Mouse (Mus musculus) intestine, embryonic 16.5 days (tissue): ENCODE measurements at regions not wholly inside any gene's neighbourhood (a gene's known extent, or its start where the extent isn't known, plus 50 kb on each side); places are given as distances from the start of the nearest gene placed in this dataset.

Experiments
- ATAC-seq: fragments of 200-750 bp; cut with Nextera tagmentation; 2 replicates; pipeline ENCODE4 v1.8.0; 2017; ENCODE audit warnings: moderate TSS enrichment, moderate library complexity
- H3K27ac ChIP-seq: fragments of 300-500 bp; sonication (generic); 2 replicates; pipeline ENCODE4 v1.5.1; 2014; ENCODE audit warnings: mild to moderate bottlenecking, low read length
- H3K27me3 ChIP-seq: fragments of 300-500 bp; sonication (generic); replicated peaks from 2 replicates; pipeline ENCODE4 v1.6.1; 2014; ENCODE audit warnings: low read length, control low read depth, mixed read lengths; ENCODE audit not compliant: control insufficient read depth, insufficient read depth
- H3K36me3 ChIP-seq: fragments of 300-500 bp; sonication (generic); 2 replicates; pipeline ENCODE4 v1.6.1; 2014; ENCODE audit warnings: low read length, control low read depth; ENCODE audit not compliant: control insufficient read depth, insufficient read depth
- H3K4me1 ChIP-seq: fragments of 300-500 bp; sonication (generic); 2 replicates; pipeline ENCODE4 v1.6.1; 2014; ENCODE audit warnings: low read length, control low read depth, mixed read lengths; ENCODE audit not compliant: control insufficient read depth, insufficient read depth
- H3K4me2 ChIP-seq: fragments of 300-500 bp; sonication (generic); 2 replicates; pipeline ENCODE4 v1.6.1; 2014; ENCODE audit warnings: low read depth, low read length, control low read depth
- H3K4me3 ChIP-seq: fragments of 300-500 bp; sonication (generic); 2 replicates; pipeline ENCODE4 v1.5.1; 2014; ENCODE audit warnings: mild to moderate bottlenecking, low read length
- H3K9ac ChIP-seq: fragments of 300-500 bp; sonication (generic); 2 replicates; pipeline ENCODE4 v1.6.1; 2014; ENCODE audit warnings: low read depth, low read length
- H3K9me3 ChIP-seq: fragments of 300-500 bp; sonication (generic); 2 replicates; pipeline ENCODE4 v1.6.1; 2016; ENCODE audit warnings: low read length, control low read depth; ENCODE audit not compliant: control insufficient read depth
- WGBS: fragments of 180-500 bp; shearing (Covaris S2); extraction: QIAGEN DNeasy Blood & Tissue Kit; methylation state at CpG from one replicate; pipeline ENCODE4 v1.1.7; 2014; 5-methylcytosine and 5-hydroxymethylcytosine counted together

DNA sequence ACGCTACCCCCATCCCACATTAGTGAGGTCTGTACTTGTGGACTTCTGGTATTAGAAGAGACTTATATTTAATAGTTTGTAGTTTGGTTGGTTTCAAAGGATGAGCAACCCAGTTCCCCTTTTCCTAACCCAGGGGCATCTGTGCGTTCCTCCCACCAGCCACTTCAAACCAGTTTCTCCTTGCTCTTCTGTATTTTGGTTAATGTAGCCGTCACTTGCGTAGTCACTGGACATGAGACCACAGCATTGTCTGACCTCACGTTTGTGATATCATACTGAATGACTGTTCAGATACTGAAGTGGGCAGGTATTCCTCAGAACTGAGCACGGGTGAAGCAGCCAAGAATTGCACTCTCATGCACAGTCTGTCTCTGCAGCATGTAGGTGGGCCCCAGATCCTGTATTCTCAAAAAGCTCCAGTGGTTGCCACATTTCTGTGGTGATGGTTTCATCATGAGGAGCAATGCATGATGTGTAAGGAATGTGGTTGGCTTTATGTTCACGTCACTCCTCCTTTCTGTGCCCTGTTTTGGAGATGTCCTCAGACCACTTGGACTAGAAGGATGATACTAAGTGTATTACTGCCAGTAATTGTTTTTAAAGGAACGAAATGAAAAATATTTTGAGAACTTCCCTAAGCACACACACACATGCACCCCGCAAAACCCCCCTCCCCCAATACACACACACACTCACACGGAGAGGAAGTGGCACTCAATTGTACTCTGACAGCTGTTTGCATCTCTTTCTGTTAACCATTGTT is 335.2 kb upstream of the Satb1 start:
- Histone ChIP-seq H3K9ac (no peak overlapping the region), H3K4me2 (no peak overlapping the region), H3K27ac (no peak overlapping the region), H3K36me3 (no peaks in the 10 kb centered on the region), H3K27me3 (no peaks in the 10 kb centered on the region), H3K4me1 (no peaks in the 10 kb centered on the region), H3K9me3 (no peaks in the 10 kb centered on the region), H3K4me3 (no peak overlapping the region)
- no peak for ATAC-seq
- 79% methylated on average over 10 of the region's 10 CpGs for WGBS

DNA sequence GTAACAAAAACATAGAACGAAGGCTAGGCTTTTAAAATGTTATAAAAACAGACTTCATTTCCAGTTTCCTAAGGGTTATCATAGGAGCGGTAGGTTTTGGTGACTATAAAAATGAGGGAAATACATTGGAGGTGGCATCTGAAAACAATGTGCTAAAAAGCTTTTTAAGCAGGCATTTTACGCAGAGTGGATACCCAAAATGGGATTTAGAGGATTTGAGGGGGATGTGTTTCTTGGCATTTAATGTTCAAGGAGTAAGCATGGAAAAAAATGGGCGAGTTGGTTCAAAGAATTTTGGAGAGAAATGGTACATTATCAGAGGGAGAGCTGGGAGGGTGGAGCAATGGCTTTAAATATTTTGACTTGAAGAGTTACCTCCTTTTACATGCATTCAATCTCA is 334.6 kb upstream of the Satb1 start:
- Histone ChIP-seq H3K4me2 (no peak overlapping the region), H3K27me3 (no peaks in the 10 kb centered on the region), H3K4me3 (no peak overlapping the region), H3K27ac (no peak overlapping the region), H3K36me3 (no peaks in the 10 kb centered on the region), H3K9ac (no peak overlapping the region), H3K4me1 (no peaks in the 10 kb centered on the region), H3K9me3 (no peaks in the 10 kb centered on the region)
- ATAC-seq, result no peak
- 90% methylated on average over 4 of the region's 4 CpGs for WGBS

DNA sequence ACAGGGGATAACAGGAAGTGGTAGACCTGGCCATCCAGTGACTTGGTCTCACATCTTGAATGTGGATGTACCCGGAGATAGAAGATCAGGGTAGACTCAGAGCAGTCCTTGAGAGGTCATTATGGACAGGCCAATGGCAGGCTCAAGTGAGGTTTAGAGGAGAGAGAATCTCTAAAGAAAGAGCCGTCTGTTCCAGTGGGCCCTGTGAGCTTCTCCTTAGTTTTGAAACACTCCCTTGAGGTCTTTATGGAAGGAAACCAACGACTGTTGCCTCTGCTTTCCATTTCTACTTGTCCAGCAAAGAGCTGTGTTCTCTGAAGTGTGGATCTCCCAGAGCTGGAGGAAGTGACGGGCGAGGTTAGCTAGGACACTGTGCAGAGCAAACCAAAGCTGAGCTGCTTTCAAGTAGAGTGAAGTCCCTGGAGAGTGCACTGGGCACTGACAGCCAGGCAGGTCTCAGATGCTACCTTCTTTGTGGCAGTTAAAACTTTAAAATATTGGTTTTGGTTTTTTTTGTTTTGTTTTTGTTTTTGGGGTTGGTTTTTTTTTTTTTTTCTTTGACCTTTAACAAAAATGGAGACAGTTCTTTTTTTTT is 332.9 kb upstream of the Satb1 start:
- Histone ChIP-seq H3K9me3 (no peaks in the 10 kb centered on the region), H3K4me3 (no peak overlapping the region), H3K27me3 (no peaks in the 10 kb centered on the region), H3K4me2 (no peak overlapping the region), H3K27ac (no peak overlapping the region), H3K4me1 (no peaks in the 10 kb centered on the region), H3K9ac (no peak overlapping the region), H3K36me3 (no peaks in the 10 kb centered on the region)
- no peak for ATAC-seq
- WGBS, result 79% methylated on average over 5 of the region's 5 CpGs

DNA sequence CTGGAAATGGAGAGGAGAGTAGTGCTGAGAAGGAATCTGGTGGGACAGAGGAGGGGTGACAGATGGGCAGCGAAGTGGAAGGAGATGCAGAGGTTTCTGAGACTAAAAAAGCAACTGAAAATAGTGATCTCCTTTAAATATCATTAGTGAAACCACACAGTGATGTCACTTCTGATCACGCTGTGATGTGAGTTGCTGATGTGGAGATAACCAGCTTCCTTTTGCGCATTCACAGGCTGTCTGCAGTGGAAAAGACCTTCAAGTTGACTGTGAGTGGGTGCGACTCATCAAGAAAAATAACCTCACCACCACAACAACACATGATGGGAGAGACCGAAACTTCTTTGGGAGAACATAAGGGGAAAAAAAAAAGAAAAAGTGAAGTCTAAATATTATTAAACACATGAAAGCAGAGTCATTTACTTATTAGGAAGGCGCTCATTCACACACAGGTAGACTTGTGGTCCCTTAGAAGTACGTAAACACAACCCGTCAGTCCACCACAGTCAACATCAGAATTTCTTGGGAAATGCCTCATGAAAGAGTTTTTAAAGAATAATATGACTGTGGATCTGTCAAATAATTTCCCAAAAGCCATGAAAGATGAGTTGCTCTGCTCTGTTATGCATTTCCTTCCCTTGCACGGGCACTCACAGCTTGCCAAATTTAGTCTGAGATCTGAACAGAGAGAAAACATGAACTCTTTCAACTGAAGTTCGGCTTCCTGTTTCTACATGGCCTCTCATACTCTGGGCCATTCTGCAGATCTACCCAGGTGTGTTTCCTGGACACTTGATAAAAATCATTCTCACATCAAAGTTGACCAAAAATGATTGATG is 329.7 kb upstream of the Satb1 start:
- Histone ChIP-seq H3K27me3 (no peaks in the 10 kb centered on the region), H3K9me3 (no peaks in the 10 kb centered on the region), H3K4me3 (no peak overlapping the region), H3K27ac (no peak overlapping the region), H3K4me2 (no peak overlapping the region), H3K4me1 (no peaks in the 10 kb centered on the region), H3K36me3 (no peaks in the 10 kb centered on the region), H3K9ac (no peak overlapping the region)
- ATAC-seq, result no peak
- 79% methylated on average over 10 of the region's 10 CpGs for WGBS

DNA sequence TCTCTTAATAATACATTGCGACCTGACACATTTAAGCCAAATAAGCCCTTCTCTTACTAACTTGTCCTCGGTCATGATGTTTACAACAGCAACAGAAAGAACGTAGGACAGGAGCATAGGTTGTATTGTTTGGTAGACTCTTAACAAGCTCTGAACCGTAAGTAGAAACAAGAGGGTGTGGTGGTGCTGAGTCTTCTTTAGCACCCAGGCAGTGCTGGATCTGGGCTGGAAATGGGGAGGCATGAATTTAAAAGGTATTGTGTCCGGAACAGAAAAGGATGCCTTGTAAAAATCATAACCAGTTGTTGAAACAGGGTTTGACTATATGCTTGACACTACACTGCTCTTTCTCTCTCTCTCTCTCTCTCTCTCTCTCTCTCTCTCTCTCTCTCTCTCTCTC is 317.4 kb upstream of the Satb1 start:
- Histone ChIP-seq H3K36me3 (no peaks in the 10 kb centered on the region), H3K27me3 (no peaks in the 10 kb centered on the region), H3K9me3 (no peaks in the 10 kb centered on the region), H3K4me3 (no peak overlapping the region), H3K4me2 (no peak overlapping the region), H3K4me1 (no peaks in the 10 kb centered on the region), H3K9ac (no peak overlapping the region), H3K27ac (no peak overlapping the region)
- WGBS, result 82% methylated on average over 5 of the region's 5 CpGs
- no peak for ATAC-seq

DNA sequence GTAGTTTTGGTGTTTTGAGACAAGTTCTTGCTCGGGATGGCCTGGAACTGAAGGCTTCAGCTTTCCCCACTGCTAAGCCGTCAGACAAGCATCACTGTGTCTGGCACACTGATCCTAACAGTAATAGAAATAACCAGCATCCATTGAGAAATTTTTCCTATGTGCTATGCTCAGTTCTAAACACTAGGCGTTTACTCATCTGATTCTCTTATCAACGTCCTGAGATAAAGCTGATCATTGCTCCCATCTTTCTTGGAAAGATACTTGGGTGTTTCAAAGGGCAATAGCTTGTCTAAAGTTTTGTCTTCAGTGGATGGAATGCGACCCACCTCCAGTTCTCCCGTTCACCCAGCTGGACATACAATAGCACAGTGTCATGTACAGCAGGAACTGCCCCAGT is 316.7 kb upstream of the Satb1 start:
- H3K4me2 ChIP-seq, result no peak overlapping the region
- 74% methylated on average over 6 of the region's 6 CpGs for WGBS
- no peaks in the 10 kb centered on the region for H3K27me3 ChIP-seq
- no peak for ATAC-seq
- H3K27ac ChIP-seq, result no peak overlapping the region
- no peak overlapping the region for H3K9ac ChIP-seq
- no peaks in the 10 kb centered on the region for H3K4me1 ChIP-seq
- no peak overlapping the region for H3K4me3 ChIP-seq
- H3K36me3 ChIP-seq, result no peaks in the 10 kb centered on the region
- H3K9me3 ChIP-seq, result no peaks in the 10 kb centered on the region

DNA sequence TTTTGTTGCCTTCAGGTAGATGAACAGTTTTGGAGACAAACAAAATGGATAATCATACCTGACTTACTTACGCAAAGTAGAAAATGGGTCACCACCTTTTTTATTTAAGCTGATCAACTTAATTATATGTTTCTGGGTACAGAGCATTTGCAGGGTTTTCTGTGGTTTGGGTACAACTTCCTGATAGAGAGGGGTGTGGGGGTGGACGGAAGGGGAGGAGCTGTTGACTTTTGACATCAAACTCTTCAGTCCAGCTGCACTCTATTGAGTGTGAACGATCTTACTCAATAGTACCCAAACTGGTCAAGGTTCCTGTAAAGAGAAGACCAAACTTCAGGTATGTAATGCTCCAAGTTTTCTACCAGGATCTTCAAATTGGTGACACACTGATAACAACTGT is 316.0 kb upstream of the Satb1 start:
- no peaks in the 10 kb centered on the region for H3K9me3 ChIP-seq
- no peak overlapping the region for H3K4me2 ChIP-seq
- H3K4me3 ChIP-seq, result no peak overlapping the region
- ATAC-seq, result no peak
- no peaks in the 10 kb centered on the region for H3K36me3 ChIP-seq
- H3K4me1 ChIP-seq, result no peaks in the 10 kb centered on the region
- WGBS, result 88% methylated on average over 3 of the region's 3 CpGs
- no peak overlapping the region for H3K9ac ChIP-seq
- no peaks in the 10 kb centered on the region for H3K27me3 ChIP-seq
- H3K27ac ChIP-seq, result no peak overlapping the region

DNA sequence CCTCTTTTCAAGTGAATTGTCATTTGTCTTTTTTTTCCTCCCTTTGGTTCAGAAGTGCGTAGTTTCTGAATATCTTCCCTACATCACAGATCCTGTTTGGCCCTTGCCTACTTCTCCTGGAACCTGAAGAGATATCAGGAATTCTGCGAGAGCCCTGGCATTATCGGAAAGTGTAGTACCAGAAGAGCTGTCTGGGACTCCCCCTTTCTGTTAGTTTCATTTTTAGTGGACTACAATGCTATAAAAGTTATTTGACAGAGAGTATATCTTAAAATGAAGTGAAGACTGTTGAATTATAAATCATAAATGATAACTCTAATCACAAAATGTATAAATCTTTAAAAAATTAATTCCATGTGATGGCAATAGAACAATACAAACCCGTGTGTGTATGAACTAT is 270.8 kb upstream of the Satb1 start:
- H3K36me3 ChIP-seq, result no peaks in the 10 kb centered on the region
- ATAC-seq, result no peak
- H3K4me3 ChIP-seq, result no peak overlapping the region
- no peak overlapping the region for H3K4me2 ChIP-seq
- no peaks in the 10 kb centered on the region for H3K4me1 ChIP-seq
- no peak overlapping the region for H3K27ac ChIP-seq
- H3K9ac ChIP-seq, result no peak overlapping the region
- no peaks in the 10 kb centered on the region for H3K9me3 ChIP-seq
- WGBS, result 87% methylated on average over 4 of the region's 4 CpGs
- H3K27me3 ChIP-seq, result no peaks in the 10 kb centered on the region

DNA sequence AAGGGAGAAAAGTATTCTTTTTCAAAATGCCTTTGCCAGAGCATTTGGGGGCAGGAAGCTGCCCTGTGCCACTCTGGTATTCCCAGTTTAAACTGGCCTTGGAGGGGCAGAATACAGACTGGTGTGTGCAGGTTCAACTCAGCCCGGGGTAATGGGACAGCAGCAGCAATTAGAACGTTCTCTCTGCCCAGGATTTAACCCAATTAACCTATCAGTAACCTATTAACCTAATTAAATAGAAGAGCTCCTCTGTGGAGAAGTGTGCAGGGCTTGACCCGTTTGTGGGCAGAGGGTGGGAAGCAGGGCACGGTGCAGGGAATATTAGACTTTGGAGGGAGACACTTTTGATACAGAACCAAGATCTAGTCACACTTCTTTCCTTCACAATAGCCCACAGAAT is 252.7 kb upstream of the Satb1 start:
- Histone ChIP-seq H3K36me3 (no peaks in the 10 kb centered on the region), H3K9me3 (no peaks in the 10 kb centered on the region), H3K9ac (no peak overlapping the region), H3K27ac (no peak overlapping the region), H3K4me1 (no peaks in the 10 kb centered on the region), H3K27me3 (no peaks in the 10 kb centered on the region), H3K4me3 (no peak overlapping the region), H3K4me2 (no peak overlapping the region)
- ATAC-seq, result no peak
- 47% methylated on average over 4 of the region's 4 CpGs for WGBS
